Mouse (Mus musculus) MEL (cell line): ENCODE data around the gene Arl14ep.

Experiments
- CTCF ChIP-seq, 3 experiments: IDR thresholded peaks in 2 of 3; conservative IDR thresholded peaks in 1 of 3; 2 replicates each; pipeline ENCODE4 v1.5.1; 2011 to 2012; ENCODE audit warnings: low read length in 3 of 3, low read depth in 2 of 3, mild to moderate bottlenecking in 2 of 3, improper control_type of control experiment in 1 of 3, inconsistent platforms in 1 of 3, mixed read lengths in 1 of 3, moderate library complexity in 1 of 3; ENCODE audit not compliant: control insufficient read depth in 1 of 3, insufficient read depth in 1 of 3, poor library complexity in 1 of 3, severe bottlenecking in 1 of 3
- E2F4 ChIP-seq: IDR thresholded peaks from 2 replicates; pipeline ENCODE4 v1.6.1; 2011; ENCODE audit warnings: low read depth, low read length, improper control_type of control experiment, borderline replicate concordance
- HCFC1 ChIP-seq: IDR thresholded peaks from 2 replicates; pipeline ENCODE4 v1.6.1; 2012; ENCODE audit warnings: low read depth, mild to moderate bottlenecking, inconsistent platforms, low read length, improper control_type of control experiment, moderate library complexity
- MAFK ChIP-seq: IDR thresholded peaks from 2 replicates; pipeline ENCODE4 v1.6.1; 2011; ENCODE audit warnings: low read depth, mild to moderate bottlenecking, low read length, improper control_type of control experiment, borderline replicate concordance
- MEF2A ChIP-seq: IDR thresholded peaks from 2 replicates; pipeline ENCODE4 v1.6.1; 2014; ENCODE audit warnings: low read depth, mild to moderate bottlenecking, inconsistent platforms, low read length, improper control_type of control experiment; ENCODE audit not compliant: poor library complexity, insufficient replicate concordance, severe bottlenecking; ENCODE audit errors: extremely low read depth
- POLR2A ChIP-seq, 2 experiments: IDR thresholded peaks; 2 replicates each; pipeline ENCODE4 v1.6.1; 2011 to 2012; ENCODE audit warnings: low read length in 2 of 2, mild to moderate bottlenecking in 2 of 2, control low read depth in 1 of 2, improper control_type of control experiment in 1 of 2, low read depth in 1 of 2, moderate library complexity in 1 of 2; ENCODE audit not compliant: control insufficient read depth in 1 of 2, insufficient read depth in 1 of 2, poor library complexity in 1 of 2
- POLR2AphosphoS5 ChIP-seq: IDR thresholded peaks from 2 replicates; pipeline ENCODE4 v1.6.1; 2012; ENCODE audit warnings: low read depth, borderline replicate concordance, mild to moderate bottlenecking, inconsistent platforms, low read length, moderate library complexity, mixed read lengths
- ZC3H11A ChIP-seq: IDR thresholded peaks from 2 replicates; pipeline ENCODE4 v1.6.1; 2012; ENCODE audit warnings: low read depth, mild to moderate bottlenecking, inconsistent platforms, low read length, improper control_type of control experiment

DNA sequence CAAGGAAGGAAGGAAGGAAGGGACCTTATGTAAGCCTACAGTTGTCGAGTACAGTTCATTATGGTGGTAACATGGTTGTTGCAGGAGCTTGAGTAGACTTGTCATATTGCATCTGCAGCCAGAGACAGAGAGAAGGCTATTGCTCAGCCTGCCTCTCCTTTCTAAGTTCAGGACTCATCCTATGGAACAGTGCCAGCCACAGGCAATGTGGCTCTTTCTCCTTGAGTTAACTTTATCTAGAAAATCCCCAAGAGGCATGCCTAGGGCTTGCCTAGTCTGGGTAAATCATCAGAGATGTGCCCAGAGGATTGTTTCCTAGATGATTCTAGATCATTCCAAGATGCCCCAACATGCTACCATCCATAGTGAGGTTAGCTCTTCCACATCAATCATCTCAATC, 17.0 kb upstream of the Arl14ep start:
- TF ChIP-seq E2F4 (no peak), CTCF (IDR thresholded peaks at IDR 0.05 in 2 of 3, conservative IDR thresholded peaks at IDR 0.05 in 1 of 3; ENCODE audit: control insufficient read depth in 1 of 3, insufficient read depth in 1 of 3, low read depth in 2 of 3, low read length in 3 of 3, poor library complexity in 1 of 3, severe bottlenecking in 1 of 3) (no peak), POLR2AphosphoS5 (no peak), POLR2A (IDR thresholded peaks at IDR 0.05; ENCODE audit: control insufficient read depth in 1 of 2, insufficient read depth in 1 of 2, low read depth in 1 of 2, low read length in 2 of 2, poor library complexity in 1 of 2) (no peak), MEF2A (no peak), HCFC1 (no peak), MAFK (no peak), ZC3H11A (no peak)
